Mouse (Mus musculus) kidney, embryonic 16.5 days (tissue): Measurements from ENCODE around the gene Cxcr5. TPM values are rescaled to one million over a fixed set of nuclear protein-coding genes. Genes with fewer than 3 reads are reported as not detected.

Experiments
- ATAC-seq: fragments of 200-750 bp; cut with Nextera tagmentation; 2 replicates; pipeline ENCODE4 v1.8.0; 2017; ENCODE audit warnings: moderate TSS enrichment; ENCODE audit not compliant: low FRiP score, low TSS enrichment
- H3K27ac ChIP-seq: fragments of 300-500 bp; sonication (generic); 2 replicates; pipeline ENCODE4 v1.5.1; 2014; ENCODE audit warnings: low read length
- H3K27me3 ChIP-seq: fragments of 300-500 bp; sonication (generic); 2 replicates; pipeline ENCODE4 v1.6.1; 2014; ENCODE audit warnings: low read length, control low read depth, mixed read lengths; ENCODE audit not compliant: insufficient read depth
- H3K36me3 ChIP-seq: fragments of 300-500 bp; sonication (generic); 2 replicates; pipeline ENCODE4 v1.6.1; 2014; ENCODE audit warnings: low read length, control low read depth, mixed read lengths; ENCODE audit not compliant: insufficient read depth
- H3K4me1 ChIP-seq: fragments of 300-500 bp; sonication (generic); 2 replicates; pipeline ENCODE4 v1.6.1; 2014; ENCODE audit warnings: low read length, control low read depth, mixed read lengths; ENCODE audit not compliant: insufficient read depth
- H3K4me2 ChIP-seq: fragments of 300-500 bp; sonication (generic); replicated peaks from 2 replicates; pipeline ENCODE4 v1.6.1; 2014; ENCODE audit warnings: low read depth, low read length
- H3K4me3 ChIP-seq: fragments of 300-500 bp; sonication (generic); 2 replicates; pipeline ENCODE4 v1.5.1; 2014; ENCODE audit warnings: mild to moderate bottlenecking, low read length
- H3K9ac ChIP-seq: fragments of 300-500 bp; sonication (generic); replicated peaks from 2 replicates; pipeline ENCODE4 v1.6.1; 2014; ENCODE audit warnings: low read length
- H3K9me3 ChIP-seq: fragments of 300-500 bp; sonication (generic); 2 replicates; pipeline ENCODE4 v1.6.1; 2016; ENCODE audit warnings: low read length, control low read depth
- WGBS: fragments of 180-500 bp; shearing (Covaris S2); extraction: QIAGEN DNeasy Blood & Tissue Kit; methylation state at CpG from one replicate; pipeline ENCODE4 v1.1.7; 2014; 5-methylcytosine and 5-hydroxymethylcytosine counted together
- polyA plus RNA-seq: library from polyadenylated mRNA; unstranded; fragments of >200 nt; fragmentation: Nextera tagmentation; extraction: Ambion mirVana; gene quantifications from 2 replicates; pipeline ENCODE4 v1.2.1, GENCODE M21; 2015

The Cxcr5 gene
- polyA plus RNA-seq: 0.11 TPM in 1 of 2 replicates, not detected in the other

- H3K4me1 ChIP-seq: 0 out of 2 replicates have a peak, but pooled peaks cover 5% of the 10 kb centered on the region
- H3K36me3 ChIP-seq: no peaks in the 10 kb centered on the region
- no peak within 1 kb of the TSS for H3K4me2 ChIP-seq
- no peaks in the 10 kb centered on the region for H3K9me3 ChIP-seq
- H3K27ac ChIP-seq: no peak within 1 kb of the TSS
- no peak within 1 kb of the TSS for H3K9ac ChIP-seq
- no peaks in the 10 kb centered on the region for H3K27me3 ChIP-seq
- H3K4me3 ChIP-seq: no peak within 1 kb of the TSS
- WGBS: 71% methylated on average over 4 of the region's 4 CpGs
- no peak for ATAC-seq
Measured at GRCm38 (mm10) chr9:44561597-44561996, at the start of gene Cxcr5. Gene Cxcr5 (minus strand): TSS chr9:44561877.

- no peak for ATAC-seq
- 95% methylated on average over 25 of the region's 25 CpGs for WGBS
- Histone ChIP-seq H3K36me3 (peaks cover 63% of the 10 kb centered on the region), H3K4me3 (no peak overlapping the region), H3K4me2 (no peak overlapping the region), H3K9me3 (no peaks in the 10 kb centered on the region), H3K4me1 (peaks cover 23% of the 10 kb centered on the region), H3K27me3 (no peaks in the 10 kb centered on the region), H3K9ac (no peak overlapping the region), H3K27ac (no peak overlapping the region)
Measured at GRCm38 (mm10) chr9:44610371-44610770, 48.7 kb upstream of the Cxcr5 start.

- 44% methylated on average over 4 of the region's 4 CpGs for WGBS
- Histone ChIP-seq H3K9me3 (no peaks in the 10 kb centered on the region), H3K27me3 (no peaks in the 10 kb centered on the region), H3K4me2 (peak overlapping the region; percentile 41), H3K4me1 (peaks cover 30% of the 10 kb centered on the region), H3K27ac (no peak overlapping the region), H3K4me3 (peak overlapping the region; percentile 22), H3K9ac (no peak overlapping the region), H3K36me3 (peaks cover 38% of the 10 kb centered on the region)
- ATAC-seq: no peak
Measured at GRCm38 (mm10) chr9:44607306-44607705, 45.6 kb upstream of the Cxcr5 start.

- no peak for ATAC-seq
- Histone ChIP-seq H3K4me2 (peak overlapping the region; percentile 80), H3K27me3 (no peaks in the 10 kb centered on the region), H3K4me3 (peak overlapping the region; percentile 22; the same call in 1 of the 2 replicates), H3K9me3 (no peaks in the 10 kb centered on the region), H3K4me1 (peaks cover 30% of the 10 kb centered on the region), H3K27ac (no peak overlapping the region), H3K36me3 (peaks cover 35% of the 10 kb centered on the region), H3K9ac (no peak overlapping the region)
- WGBS: 51% methylated on average over 4 of the region's 4 CpGs
Measured at GRCm38 (mm10) chr9:44606646-44607045, 45.0 kb upstream of the Cxcr5 start.

- Histone ChIP-seq H3K9ac (peak overlapping the region; percentile 100), H3K36me3 (peaks cover 30% of the 10 kb centered on the region), H3K27me3 (no peaks in the 10 kb centered on the region), H3K27ac (peak overlapping the region; percentile 99), H3K4me2 (peak overlapping the region; percentile 80), H3K4me3 (peak overlapping the region; percentile 91), H3K9me3 (no peaks in the 10 kb centered on the region), H3K4me1 (peaks cover 30% of the 10 kb centered on the region)
- WGBS: under 1% methylated on average over 13 of the region's 13 CpGs
- no peak for ATAC-seq
Measured at GRCm38 (mm10) chr9:44605616-44606165, 44.0 kb upstream of the Cxcr5 start.

- under 1% methylated on average over 60 of the region's 80 CpGs for WGBS
- Histone ChIP-seq H3K4me1 (peaks cover 32% of the 10 kb centered on the region), H3K4me2 (peak within 1 kb of the TSS; percentile 80), H3K27me3 (no peaks in the 10 kb centered on the region), H3K9me3 (no peaks in the 10 kb centered on the region), H3K36me3 (peaks cover 25% of the 10 kb centered on the region), H3K9ac (peak within 1 kb of the TSS; percentile 100), H3K4me3 (peak within 1 kb of the TSS; percentile 91), H3K27ac (peak within 1 kb of the TSS; percentile 99)
- peak; percentile 60 for ATAC-seq
Measured at GRCm38 (mm10) chr9:44604779-44605615, 43.3 kb upstream of the Cxcr5 start, which contains the start of gene Ddx6. Gene Ddx6 (plus strand): TSS chr9:44604892.

GRCm38 (mm10) chr9:44604290-44604778 lies 42.7 kb upstream of the Cxcr5 start:
- WGBS: under 1% methylated on average over 36 of the region's 65 CpGs
- Histone ChIP-seq H3K4me3 (peak overlapping the region; percentile 91), H3K9ac (peak overlapping the region; percentile 100), H3K27me3 (no peaks in the 10 kb centered on the region), H3K36me3 (peaks cover 20% of the 10 kb centered on the region), H3K4me2 (peak overlapping the region; percentile 60), H3K27ac (peak overlapping the region; percentile 99), H3K9me3 (no peaks in the 10 kb centered on the region), H3K4me1 (peaks cover 39% of the 10 kb centered on the region)
- peak; percentile 62 for ATAC-seq

GRCm38 (mm10) chr9:44603454-44604289 lies 42.0 kb upstream of the Cxcr5 start:
- Histone ChIP-seq H3K27me3 (no peaks in the 10 kb centered on the region), H3K9ac (peak overlapping the region; percentile 100), H3K36me3 (peaks cover 14% of the 10 kb centered on the region), H3K27ac (peak overlapping the region; percentile 99), H3K4me2 (peak overlapping the region; percentile 60), H3K4me3 (peak overlapping the region; percentile 91), H3K4me1 (peaks cover 42% of the 10 kb centered on the region), H3K9me3 (no peaks in the 10 kb centered on the region)
- peak; percentile 76 for ATAC-seq
- WGBS: under 1% methylated on average over 38 of the region's 38 CpGs

GRCm38 (mm10) chr9:44602766-44603165 lies 41.1 kb upstream of the Cxcr5 start:
- Histone ChIP-seq H3K4me2 (peak overlapping the region; percentile 60), H3K36me3 (peaks cover 6% of the 10 kb centered on the region), H3K4me3 (peak overlapping the region; percentile 91), H3K4me1 (peaks cover 42% of the 10 kb centered on the region), H3K9ac (peak overlapping the region; percentile 54), H3K9me3 (no peaks in the 10 kb centered on the region), H3K27ac (peak overlapping the region; percentile 99), H3K27me3 (no peaks in the 10 kb centered on the region)
- no peak for ATAC-seq
- WGBS: 65% methylated on average over 6 of the region's 6 CpGs
